Mouse (Mus musculus) megakaryocyte, adult 5-6 weeks (primary cell): ENCODE measurements around the gene Epb41. TPM values are rescaled to one million over a fixed set of nuclear protein-coding genes. Genes with fewer than 3 reads are reported as not detected.
A peak's percentile ranks its signal among the peaks of the same experiment; 100 is the strongest.

Experiments
- ATAC-seq: 2 replicates; pipeline ENCODE4 v1.8.0; 2016; ENCODE audit warnings: mild to moderate bottlenecking, inconsistent platforms; ENCODE audit not compliant: poor library complexity, severe bottlenecking
- total RNA-seq, 2 experiments: library from RNA; stranded (forward) in 1 of 2; stranded (reverse) in 1 of 2; fragments of 153-499, 151-499 nt in 1 of 2; fragments of 221-1000, 200-1000 nt in 1 of 2; gene quantifications; 2 replicates each; pipeline versions ENCODE4 v1.2.3 to v1.2.4; 2015 to 2017

Epb41 gene
- total RNA-seq, 2 experiments from 2014 or later, result 51.8 to 62.3 TPM

GRCm38 (mm10) chr4:132048011-132048991, 26.8 kb downstream of the Epb41 start:
- 0 out of 2 replicates have a peak, but pooled peaks have one; percentile 9 for ATAC-seq

GRCm38 (mm10) chr4:132043726-132044125, 31.4 kb downstream of the Epb41 start:
- ATAC-seq, result no peak

- no peak for ATAC-seq
Observed at GRCm38 (mm10) chr4:132041471-132042332, 33.4 kb downstream of the Epb41 start.

GRCm38 (mm10) chr4:132039975-132040645, 35.0 kb downstream of the Epb41 start:
- peak; percentile 96 for ATAC-seq

- ATAC-seq, result peak; percentile 10; the same call in 1 of the 2 replicates
Observed at GRCm38 (mm10) chr4:132039521-132039920, 35.6 kb downstream of the Epb41 start.

GRCm38 (mm10) chr4:132038809-132039208, 36.3 kb downstream of the Epb41 start:
- ATAC-seq, result no peak

- no peak for ATAC-seq
Observed at GRCm38 (mm10) chr4:132037991-132038390, 37.1 kb downstream of the Epb41 start.

- no peak for ATAC-seq
Observed at GRCm38 (mm10) chr4:132037137-132037536, 38.0 kb downstream of the Epb41 start.

- ATAC-seq, result no peak
Observed at GRCm38 (mm10) chr4:132034242-132034641, 40.9 kb downstream of the Epb41 start.

- no peak for ATAC-seq
Observed at GRCm38 (mm10) chr4:132033183-132033582, 41.9 kb downstream of the Epb41 start.

GRCm38 (mm10) chr4:132029851-132030741, 45.0 kb downstream of the Epb41 start:
- ATAC-seq, result 0 out of 2 replicates have a peak, but pooled peaks have one; percentile 33

GRCm38 (mm10) chr4:132027806-132028205, 47.3 kb downstream of the Epb41 start:
- ATAC-seq, result no peak

GRCm38 (mm10) chr4:132027167-132027566, 48.0 kb downstream of the Epb41 start:
- no peak for ATAC-seq

GRCm38 (mm10) chr4:132025738-132026527, 49.2 kb downstream of the Epb41 start:
- ATAC-seq, result no peak

- ATAC-seq, result no peak
Observed at GRCm38 (mm10) chr4:132025264-132025663, 49.9 kb downstream of the Epb41 start.

- ATAC-seq, result no peak
Observed at GRCm38 (mm10) chr4:132023816-132024215, 51.3 kb downstream of the Epb41 start.

GRCm38 (mm10) chr4:132022639-132023038, 52.5 kb downstream of the Epb41 start:
- no peak for ATAC-seq

- ATAC-seq, result no peak
Observed at GRCm38 (mm10) chr4:132021883-132022282, 53.2 kb downstream of the Epb41 start.

GRCm38 (mm10) chr4:132018547-132018946, 56.6 kb downstream of the Epb41 start:
- no peak for ATAC-seq
